In genomic region chr3:86759383-86759782, GRCm38 (mm10) we compare ENCODE assay signal across 12 mouse cellular contexts.
A peak's percentile ranks its signal among the peaks of the same experiment; 100 is the strongest.
DNase-seq lines count a peak whose midpoint lies in the region; ATAC-seq and TF ChIP-seq lines count a peak whose summit lies in the region.
"Had no signal": no experiment of that assay in that cellular context is flagged by ENCODE, and none has a peak within 500 bp of the region (broad histone marks: within the 10 kb centered on the region; RNA-seq: fewer than 3 reads in every experiment).

No protein-coding gene starts in this region.

- H3K27ac ChIP-seq in neural tube, embryonic 13.5 days (replicated peaks): peak overlapping the region; percentile 54; the same call in 1 of the 2 replicates
- peak overlapping the region; percentile 22 for H3K27ac ChIP-seq in intestine, postnatal 0 days (ENCODE audit: low read depth, low read length)
- no peak overlapping the region for H3K27ac ChIP-seq in midbrain, embryonic 16.5 days (ENCODE audit: low read length)
- H3K27ac ChIP-seq: neural tube, embryonic 12.5 days had no signal

- H3K4me3 ChIP-seq in neural tube, embryonic 13.5 days: no peak overlapping the region
- H3K4me3 ChIP-seq in intestine, postnatal 0 days (ENCODE audit: low read depth, low read length): peak overlapping the region; percentile 14
- H3K4me3 ChIP-seq in midbrain, embryonic 16.5 days (ENCODE audit: low read depth, low read length): no peak overlapping the region
- H3K4me3 ChIP-seq: neural tube, embryonic 12.5 days had no signal

- peaks cover 36% of the 10 kb centered on the region for H3K4me1 ChIP-seq in neural tube, embryonic 13.5 days (replicated peaks)
- H3K4me1 ChIP-seq in intestine, postnatal 0 days (replicated peaks; ENCODE audit: control insufficient read depth, insufficient read depth, low read length): no peaks in the 10 kb centered on the region
- H3K4me1 ChIP-seq in midbrain, embryonic 16.5 days (ENCODE audit: control insufficient read depth, insufficient read depth, low read length): peaks cover 5% of the 10 kb centered on the region; the same call in 1 of the 2 replicates

- no peak for ATAC-seq in neural tube, embryonic 13.5 days (ENCODE audit: low read depth)
- ATAC-seq in intestine, postnatal 0 days: no peak
- ATAC-seq in midbrain, embryonic 16.5 days: no peak
- ATAC-seq: forebrain, embryonic 16.5 days had no signal

- no peak overlapping the region for H3K9ac ChIP-seq in neural tube, embryonic 13.5 days
- H3K9ac ChIP-seq in intestine, postnatal 0 days (ENCODE audit: low read depth, low read length): no peak overlapping the region
- H3K9ac ChIP-seq in midbrain, embryonic 16.5 days (ENCODE audit: low read depth, low read length): no peak overlapping the region
- H3K9ac ChIP-seq: neural tube, embryonic 12.5 days had no signal

- 63% methylated on average over 1 of the region's 1 CpGs for WGBS in neural tube, embryonic 13.5 days
- WGBS in intestine, postnatal 0 days: 71% methylated on average over 1 of the region's 1 CpGs
- WGBS in midbrain, embryonic 16.5 days: 64% methylated on average over 1 of the region's 1 CpGs

- no peak overlapping the region for H3K4me2 ChIP-seq in neural tube, embryonic 13.5 days
- H3K4me2 ChIP-seq in intestine, postnatal 0 days (replicated peaks; ENCODE audit: low read depth): peak overlapping the region; percentile 22
- H3K4me2 ChIP-seq in midbrain, embryonic 16.5 days (ENCODE audit: low read length): peak overlapping the region; percentile 20; the same call in 1 of the 2 replicates

- H3K36me3 ChIP-seq in neural tube, embryonic 13.5 days: no peaks in the 10 kb centered on the region
- no peaks in the 10 kb centered on the region; the same call in 1 of the 2 replicates for H3K36me3 ChIP-seq in intestine, postnatal 0 days (ENCODE audit: control insufficient read depth, insufficient read depth)
- H3K36me3 ChIP-seq in midbrain, embryonic 16.5 days (ENCODE audit: control insufficient read depth, insufficient read depth, low read length): no peaks in the 10 kb centered on the region
- H3K36me3 ChIP-seq: neural tube, embryonic 12.5 days had no signal

- no peaks in the 10 kb centered on the region for H3K27me3 ChIP-seq in neural tube, embryonic 13.5 days
- H3K27me3 ChIP-seq in intestine, postnatal 0 days (replicated peaks; ENCODE audit: control insufficient read depth, insufficient read depth, low read length): no peaks in the 10 kb centered on the region
- no peaks in the 10 kb centered on the region for H3K27me3 ChIP-seq in midbrain, embryonic 16.5 days (ENCODE audit: control insufficient read depth, insufficient read depth, low read depth, low read length)
- H3K27me3 ChIP-seq: neural tube, embryonic 12.5 days had no signal

- no peak for DNase-seq in neural tube, embryonic 10.5 days (ENCODE audit: extremely low spot score, low spot score)
- DNase-seq in layer of hippocampus, postnatal 36 days: no peak
- no peak for DNase-seq in thymus, postnatal 25 days
- no peak for DNase-seq in left cerebral cortex, postnatal 14 days (ENCODE audit: low spot score in 2 of 2)
- DNase-seq: gastrocnemius, postnatal 25 days; heart, postnatal 4 days; thymus, adult 18-20 months had no signal

- intact Hi-C loops in left cerebral cortex, postnatal 14 days (cut with DNase I): no loop called here

- H3K9me3 ChIP-seq in neural tube, embryonic 13.5 days: no peaks in the 10 kb centered on the region
- no peaks in the 10 kb centered on the region for H3K9me3 ChIP-seq in intestine, postnatal 0 days (ENCODE audit: control insufficient read depth)
- H3K9me3 ChIP-seq in midbrain, embryonic 16.5 days (replicated peaks; ENCODE audit: control insufficient read depth, low read length, poor library complexity, severe bottlenecking): no peaks in the 10 kb centered on the region
- H3K9me3 ChIP-seq: neural tube, embryonic 12.5 days had no signal

- TF ChIP-seq CTCF in intestine, postnatal 0 days (IDR thresholded peaks at IDR 0.05; ENCODE audit: low read depth): no peak
